Mouse (Mus musculus) lung, adult 2 months (tissue): ENCODE results near the gene Tec.

ENCODE experiments used
- CTCF ChIP-seq: fragments of 200-500 bp; IDR thresholded peaks from 2 replicates; pipeline ENCODE4 v1.5.1; 2011; ENCODE audit warnings: mild to moderate bottlenecking, low read length, control low read depth; ENCODE audit not compliant: insufficient read depth
- POLR2A ChIP-seq: fragments of 200-500 bp; IDR thresholded peaks from 2 replicates; pipeline ENCODE4 v1.6.1; 2011; ENCODE audit warnings: low read depth, mild to moderate bottlenecking, control low read depth, low read length, borderline replicate concordance; ENCODE audit errors: extremely low read depth

DNA sequence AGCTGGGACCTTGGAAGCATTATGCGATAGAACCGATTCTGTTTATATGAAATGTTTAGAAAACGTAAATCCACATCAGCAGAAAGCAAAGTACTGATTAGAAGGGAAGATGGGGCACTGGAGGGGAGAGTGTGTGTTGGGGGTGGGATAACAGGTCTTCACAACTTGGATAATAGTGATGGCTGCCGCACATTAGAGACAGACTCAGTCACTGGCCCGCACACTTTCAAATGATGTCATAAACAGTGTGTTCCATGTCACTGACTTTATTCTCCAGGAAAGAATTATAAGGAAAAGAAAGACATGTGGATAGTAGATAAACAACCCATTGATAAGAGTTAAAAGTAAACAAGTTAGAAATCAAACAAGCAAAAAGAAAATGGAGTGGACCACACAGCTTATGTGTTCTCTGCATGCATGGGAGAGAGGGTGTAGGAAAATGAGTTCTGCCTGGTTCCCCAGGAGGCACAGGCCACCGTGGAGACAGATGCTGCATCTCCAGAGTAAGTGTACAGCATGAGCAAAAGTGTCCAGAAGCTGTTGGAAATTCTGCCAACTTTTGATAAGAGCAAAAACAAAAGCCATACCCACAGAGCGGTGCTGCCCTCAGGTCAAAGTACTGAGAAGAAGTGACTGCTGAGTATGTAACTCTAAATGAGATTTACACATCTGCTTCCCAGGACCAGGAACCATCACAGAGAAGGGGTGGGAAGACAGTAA lies 23.3 kb downstream of the Tec start:
- no peak for TF ChIP-seq CTCF
- no peak for TF ChIP-seq POLR2A
